Mouse (Mus musculus): Measurements from ENCODE around the gene Tmc7. TPM values are rescaled to one million over a fixed set of nuclear protein-coding genes. Genes with fewer than 3 reads are reported as not detected.

Tmc7 gene
- polyA plus RNA-seq, 1 experiment from 2014 or later = 6.3 TPM

GRCm38 (mm10) chr7:118579938-118580337 is 4.6 kb downstream of the Tmc7 start:
- Histone ChIP-seq H3K9ac (no peak overlapping the region), H3K4me3 (no peak overlapping the region), H3K27me3 (no peaks in the 10 kb centered on the region), H3K9me3 (no peaks in the 10 kb centered on the region), H3K4me1 (replicated peaks) (peaks cover 21% of the 10 kb centered on the region), H3K36me3 (peaks cover 14% of the 10 kb centered on the region), H3K27ac (replicated peaks) (no peak overlapping the region), H3K4me2 (no peak overlapping the region)
- WGBS = 46% methylated on average over 2 of the region's 2 CpGs
- no peak for ATAC-seq (ENCODE audit: low read depth)

GRCm38 (mm10) chr7:118578269-118578668 is 6.3 kb downstream of the Tmc7 start:
- no peak overlapping the region for H3K4me2 ChIP-seq
- H3K27me3 ChIP-seq = no peaks in the 10 kb centered on the region
- WGBS = 65% methylated on average over 3 of the region's 3 CpGs
- no peak overlapping the region for H3K9ac ChIP-seq
- H3K9me3 ChIP-seq = 0 out of 2 replicates have a peak, but pooled peaks cover 7% of the 10 kb centered on the region
- ATAC-seq (ENCODE audit: low read depth) = no peak
- no peak overlapping the region; the same call in 1 of the 2 replicates for H3K27ac ChIP-seq (replicated peaks)
- H3K4me3 ChIP-seq = no peak overlapping the region
- H3K4me1 ChIP-seq (replicated peaks) = peaks cover 12% of the 10 kb centered on the region; the same call in 1 of the 2 replicates
- H3K36me3 ChIP-seq = peaks cover 23% of the 10 kb centered on the region

DNA sequence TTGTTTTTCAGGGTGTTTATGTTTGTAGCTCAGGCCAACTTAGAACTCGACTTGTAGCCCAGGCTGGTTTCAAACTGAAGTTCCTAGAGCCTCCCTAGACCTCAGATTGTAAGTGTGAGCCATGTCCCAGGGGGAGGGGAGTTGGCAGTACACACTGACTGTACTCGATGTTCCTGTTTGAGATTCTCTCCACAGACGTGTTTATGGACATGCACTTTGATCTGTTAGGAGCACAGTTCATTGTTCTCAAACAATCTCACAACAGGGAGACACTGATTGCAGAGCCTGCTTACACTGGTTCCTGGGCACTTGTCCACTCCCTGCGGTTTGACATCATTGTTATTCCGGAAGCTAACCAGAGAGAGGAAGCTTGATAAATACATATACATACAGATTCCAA is 12.5 kb downstream of the Tmc7 start:
- WGBS = 46% methylated on average over 5 of the region's 5 CpGs
- ATAC-seq (ENCODE audit: low read depth) = no peak

GRCm38 (mm10) chr7:118571350-118571749 is 13.2 kb downstream of the Tmc7 start:
- 0 out of 2 replicates have a peak, but pooled peaks cover 14% of the 10 kb centered on the region for H3K36me3 ChIP-seq
- no peak overlapping the region for H3K4me2 ChIP-seq
- no peak for ATAC-seq (ENCODE audit: low read depth)
- 45% methylated on average over 5 of the region's 5 CpGs for WGBS
- H3K4me3 ChIP-seq = no peak overlapping the region
- no peak overlapping the region for H3K9ac ChIP-seq
- H3K27me3 ChIP-seq = no peaks in the 10 kb centered on the region
- no peak overlapping the region for H3K27ac ChIP-seq (replicated peaks)
- peaks cover 14% of the 10 kb centered on the region; the same call in 1 of the 2 replicates for H3K9me3 ChIP-seq
- H3K4me1 ChIP-seq (replicated peaks) = peaks cover 16% of the 10 kb centered on the region

More for the DNA sequence above, 12.5 kb downstream of the Tmc7 start:
- no peaks in the 10 kb centered on the region for H3K27me3 ChIP-seq
- no peak overlapping the region for H3K4me2 ChIP-seq
- 0 out of 2 replicates have a peak, but pooled peaks cover 14% of the 10 kb centered on the region for H3K36me3 ChIP-seq
- no peak overlapping the region for H3K4me3 ChIP-seq
- peaks cover 16% of the 10 kb centered on the region for H3K4me1 ChIP-seq (replicated peaks)
- H3K9ac ChIP-seq = no peak overlapping the region
- H3K9me3 ChIP-seq = peaks cover 14% of the 10 kb centered on the region; the same call in 1 of the 2 replicates
- H3K27ac ChIP-seq (replicated peaks) = no peak overlapping the region

DNA sequence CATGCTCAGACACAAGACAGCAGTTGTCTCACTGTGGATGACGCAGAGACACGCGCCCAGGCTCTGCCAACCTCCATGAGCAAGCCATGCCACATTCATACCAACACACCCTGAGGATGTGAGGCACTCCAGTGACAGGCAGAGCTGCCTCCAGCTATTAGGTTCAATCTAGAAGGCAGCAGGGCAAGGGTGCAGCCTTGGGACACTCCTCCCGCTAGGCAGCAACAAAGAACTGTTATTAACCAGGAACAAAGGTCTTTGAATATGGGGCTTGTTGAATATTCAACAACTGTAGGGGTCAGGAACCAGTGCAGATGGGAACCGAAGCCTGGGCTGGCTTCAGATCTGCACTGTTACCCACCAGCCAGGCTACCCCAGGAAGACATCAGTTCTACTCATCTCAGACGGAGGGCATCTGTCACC is 15.4 kb downstream of the Tmc7 start:
- H3K9ac ChIP-seq = no peak overlapping the region
- H3K4me2 ChIP-seq = no peak overlapping the region
- 32% methylated on average over 6 of the region's 6 CpGs for WGBS
- H3K27ac ChIP-seq (replicated peaks) = no peak overlapping the region
- H3K4me1 ChIP-seq (replicated peaks) = peaks cover 10% of the 10 kb centered on the region
- H3K4me3 ChIP-seq = no peak overlapping the region
- peak; percentile 59 for ATAC-seq (ENCODE audit: low read depth)
- peaks cover 25% of the 10 kb centered on the region for H3K36me3 ChIP-seq
- no peaks in the 10 kb centered on the region for H3K27me3 ChIP-seq
- peaks cover 13% of the 10 kb centered on the region; the same call in 1 of the 2 replicates for H3K9me3 ChIP-seq

GRCm38 (mm10) chr7:118554290-118554689 is 30.2 kb downstream of the Tmc7 start:
- Histone ChIP-seq H3K27me3 (no peaks in the 10 kb centered on the region), H3K27ac (replicated peaks) (no peak overlapping the region), H3K36me3 (peaks cover 83% of the 10 kb centered on the region), H3K4me1 (replicated peaks) (no peaks in the 10 kb centered on the region), H3K4me2 (no peak overlapping the region), H3K9me3 (peaks cover 7% of the 10 kb centered on the region), H3K4me3 (no peak overlapping the region), H3K9ac (no peak overlapping the region)
- WGBS = 46% methylated on average over 2 of the region's 2 CpGs
- ATAC-seq (ENCODE audit: low read depth) = no peak

DNA sequence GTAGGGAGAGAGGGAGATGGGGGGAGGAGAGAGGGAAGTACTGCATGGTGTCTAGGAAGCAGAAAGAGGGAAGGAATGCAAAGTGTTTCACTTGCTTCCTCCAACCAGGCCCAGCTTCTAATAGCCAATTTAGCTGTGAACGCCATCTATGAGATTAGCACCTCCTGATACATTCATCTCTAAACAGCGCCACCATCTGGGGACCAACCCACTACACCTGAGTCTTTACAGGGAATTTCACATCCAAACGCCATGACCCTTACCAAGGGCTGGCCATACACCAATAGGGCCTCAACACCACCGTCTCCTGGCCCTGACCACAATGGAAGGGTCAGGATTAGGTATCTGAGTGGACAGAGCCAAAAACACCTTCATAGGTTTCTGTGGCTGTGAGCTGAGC is 30.7 kb downstream of the Tmc7 start:
- 85% methylated on average over 4 of the region's 4 CpGs for WGBS
- no peaks in the 10 kb centered on the region for H3K4me1 ChIP-seq (replicated peaks)
- no peak overlapping the region for H3K4me3 ChIP-seq
- ATAC-seq (ENCODE audit: low read depth) = no peak
- H3K27ac ChIP-seq (replicated peaks) = no peak overlapping the region
- peaks cover 7% of the 10 kb centered on the region for H3K9me3 ChIP-seq
- H3K4me2 ChIP-seq = no peak overlapping the region
- peaks cover 86% of the 10 kb centered on the region for H3K36me3 ChIP-seq
- H3K9ac ChIP-seq = no peak overlapping the region
- H3K27me3 ChIP-seq = no peaks in the 10 kb centered on the region

- Histone ChIP-seq H3K27me3 (no peaks in the 10 kb centered on the region), H3K4me3 (no peak overlapping the region), H3K27ac (replicated peaks) (no peak overlapping the region), H3K4me2 (no peak overlapping the region), H3K9me3 (peaks cover 7% of the 10 kb centered on the region), H3K36me3 (peaks cover 63% of the 10 kb centered on the region), H3K9ac (no peak overlapping the region), H3K4me1 (replicated peaks) (no peaks in the 10 kb centered on the region)
- 81% methylated on average over 10 of the region's 10 CpGs for WGBS
- ATAC-seq (ENCODE audit: low read depth) = no peak
Measured at GRCm38 (mm10) chr7:118547451-118547850, 37.1 kb downstream of the Tmc7 start.

GRCm38 (mm10) chr7:118544128-118544527 is 40.4 kb downstream of the Tmc7 start:
- Histone ChIP-seq H3K9me3 (no peaks in the 10 kb centered on the region), H3K4me3 (no peak overlapping the region), H3K27me3 (no peaks in the 10 kb centered on the region), H3K36me3 (peaks cover 45% of the 10 kb centered on the region), H3K9ac (no peak overlapping the region), H3K4me1 (replicated peaks) (no peaks in the 10 kb centered on the region), H3K27ac (replicated peaks) (no peak overlapping the region), H3K4me2 (no peak overlapping the region)
- ATAC-seq (ENCODE audit: low read depth) = no peak
- 92% methylated on average over 4 of the region's 4 CpGs for WGBS

DNA sequence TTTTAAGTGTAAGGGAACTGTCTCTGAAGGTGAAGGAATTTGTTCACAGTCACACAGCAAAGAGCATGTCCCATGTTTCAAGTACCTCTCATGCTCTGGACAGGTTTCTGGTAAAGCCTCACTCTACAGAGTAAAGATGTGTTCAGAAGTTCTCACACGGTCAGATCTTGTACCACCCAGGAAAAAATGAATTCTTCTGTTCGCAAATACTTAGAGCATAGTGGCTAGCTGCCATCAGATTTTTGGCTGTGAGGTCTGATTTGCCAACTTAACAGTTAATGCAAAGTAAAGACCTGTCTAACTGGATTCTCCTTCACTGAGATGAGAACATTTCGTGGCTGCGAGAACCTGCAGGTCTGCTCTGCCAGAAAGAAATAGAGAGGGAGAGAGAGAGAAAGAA is 49.5 kb downstream of the Tmc7 start:
- H3K4me1 ChIP-seq (replicated peaks) = peaks cover 12% of the 10 kb centered on the region
- no peak overlapping the region for H3K4me2 ChIP-seq
- H3K27me3 ChIP-seq = no peaks in the 10 kb centered on the region
- ATAC-seq (ENCODE audit: low read depth) = no peak
- H3K9ac ChIP-seq = no peak overlapping the region
- 90% methylated on average over 4 of the region's 4 CpGs for WGBS
- H3K36me3 ChIP-seq = peaks cover 22% of the 10 kb centered on the region
- H3K9me3 ChIP-seq = no peaks in the 10 kb centered on the region
- no peak overlapping the region for H3K27ac ChIP-seq (replicated peaks)
- no peak overlapping the region for H3K4me3 ChIP-seq

DNA sequence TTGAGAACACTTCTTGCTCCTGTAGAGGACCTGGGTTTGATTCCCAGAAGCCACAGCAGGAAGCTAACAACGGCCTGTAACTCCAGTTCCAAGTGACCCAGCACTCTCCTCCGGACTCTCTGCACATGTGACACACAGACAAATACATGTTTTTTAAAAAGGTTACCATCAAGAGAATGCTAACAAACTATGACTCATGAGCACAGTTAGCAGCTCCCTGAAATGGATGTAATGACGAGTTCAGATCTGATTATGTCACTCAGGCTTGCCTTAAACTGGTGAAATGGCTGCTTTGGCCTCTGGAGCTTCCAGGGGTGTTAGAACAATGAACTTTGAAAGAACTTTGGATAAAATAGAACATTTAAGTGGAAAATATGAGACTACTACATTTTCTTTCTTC is 50.2 kb downstream of the Tmc7 start:
- Histone ChIP-seq H3K27me3 (no peaks in the 10 kb centered on the region), H3K27ac (replicated peaks) (no peak overlapping the region), H3K4me3 (no peak overlapping the region), H3K9me3 (no peaks in the 10 kb centered on the region), H3K36me3 (peaks cover 20% of the 10 kb centered on the region), H3K9ac (no peak overlapping the region), H3K4me2 (no peak overlapping the region), H3K4me1 (replicated peaks) (peaks cover 12% of the 10 kb centered on the region)
- 78% methylated on average over 3 of the region's 3 CpGs for WGBS
- no peak for ATAC-seq (ENCODE audit: low read depth)

GRCm38 (mm10) chr7:118533178-118533578 is 51.4 kb downstream of the Tmc7 start, which contains the start of gene Coq7:
Coq7 (minus strand) TSS chr7:118533356.
- Histone ChIP-seq H3K4me3 (peak within 1 kb of the TSS; percentile 62), H3K27me3 (no peaks in the 10 kb centered on the region), H3K9ac (peak within 1 kb of the TSS; percentile 78), H3K9me3 (no peaks in the 10 kb centered on the region), H3K36me3 (peaks cover 18% of the 10 kb centered on the region; the same call in 1 of the 2 replicates), H3K4me2 (peak within 1 kb of the TSS; percentile 68), H3K27ac (replicated peaks) (peak within 1 kb of the TSS; percentile 98), H3K4me1 (replicated peaks) (peaks cover 12% of the 10 kb centered on the region)
- WGBS = under 1% methylated on average over 31 of the region's 31 CpGs
- ATAC-seq (ENCODE audit: low read depth) = peak; percentile 100

Measured in neural tube, embryonic 13.5 days (tissue).